In the genomic region with DNA sequence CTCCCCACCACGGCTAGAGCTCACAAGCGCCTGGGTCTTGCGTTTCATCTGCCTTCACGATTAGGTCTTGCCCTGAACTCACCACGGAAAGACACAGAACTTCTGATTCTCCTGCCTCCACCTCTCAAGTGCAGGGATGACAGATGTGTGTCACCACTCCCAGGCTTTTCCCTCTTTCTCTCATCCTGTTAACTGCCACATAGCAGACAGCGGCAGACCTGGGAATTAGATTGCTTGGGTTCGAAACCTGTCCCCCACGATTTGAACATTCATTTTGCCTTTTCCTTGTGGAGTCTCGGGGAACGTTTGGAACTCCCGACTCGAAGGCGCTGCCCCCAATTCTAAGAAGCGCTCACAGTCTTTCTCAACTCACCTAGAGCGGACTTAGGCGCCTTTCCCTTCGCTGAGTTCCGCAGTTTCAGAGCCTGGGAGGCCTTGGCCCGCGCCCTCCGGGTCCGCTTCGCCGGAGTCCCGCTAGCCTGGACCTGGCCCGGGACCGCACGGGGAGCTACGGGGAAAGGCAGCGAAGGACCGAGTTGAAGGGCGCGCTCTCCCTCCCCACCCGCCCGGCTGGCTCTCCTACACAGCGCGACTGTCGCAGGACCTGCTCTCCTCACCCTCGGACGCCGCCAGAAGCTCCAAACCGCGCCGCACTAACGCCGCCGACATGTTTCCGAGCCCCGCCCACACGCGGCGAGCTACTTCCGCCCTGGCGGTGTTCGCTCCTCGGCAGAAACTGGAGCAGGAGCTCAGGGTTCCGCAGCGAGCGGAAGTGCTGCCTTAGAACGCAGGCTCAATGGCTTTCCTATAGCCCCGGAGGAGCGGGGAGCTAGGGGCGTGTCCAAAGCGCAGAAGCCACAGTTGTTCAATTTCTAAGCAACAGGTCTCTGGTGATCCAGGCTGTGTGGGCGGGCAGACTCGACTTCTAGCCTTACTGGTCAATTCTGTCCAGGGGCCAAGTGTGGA, we compare ENCODE assay signal across 8 mouse cellular contexts. TPM values are rescaled to one million over a fixed set of nuclear protein-coding genes. Genes with fewer than 3 reads are reported as not detected.
A peak's percentile ranks its signal among the peaks of the same experiment; 100 is the strongest.
DNase-seq lines count a peak whose midpoint lies in the region; ATAC-seq and TF ChIP-seq lines count a peak whose summit lies in the region.

Gene Rps19bp1, minus strand, starts transcription at position 706 of the 966 bp plus-strand sequence.

- peak within 1 kb of the TSS; percentile 87 for H3K9ac ChIP-seq in heart, embryonic 14.5 days (ENCODE audit: low read length)
- H3K9ac ChIP-seq in liver, embryonic 14.5 days (replicated peaks) = peak within 1 kb of the TSS; percentile 89
- H3K9ac ChIP-seq in neural tube, embryonic 11.5 days (ENCODE audit: low read length) = peak within 1 kb of the TSS; percentile 79
- H3K9ac ChIP-seq in stomach, postnatal 0 days (ENCODE audit: low read length) = peak within 1 kb of the TSS; percentile 80

- DNase-seq in fibroblast of lung, adult 2 months (ENCODE audit: low read depth) = peak; percentile 85
- DNase-seq in kidney, postnatal 14 days = peak; percentile 92
- DNase-seq in liver, embryonic 14.5 days (ENCODE audit: low read depth in 3 of 3, low spot score in 3 of 3) = peak; percentile 90 to 92 (median 90)
- peak; percentile 94 for DNase-seq in neural tube, embryonic 11.5 days (ENCODE audit: low spot score)
- DNase-seq in stomach, postnatal 0 days (ENCODE audit: low spot score) = peak; percentile 94

- under 1% methylated on average over 64 of the region's 66 CpGs for WGBS in heart, embryonic 14.5 days
- WGBS in liver, embryonic 14.5 days (ENCODE audit: insufficient replicate concordance) = under 1% methylated on average over 66 of the region's 66 CpGs
- 2% methylated on average over 63 of the region's 66 CpGs for WGBS in neural tube, embryonic 11.5 days
- WGBS in stomach, postnatal 0 days = under 1% methylated on average over 66 of the region's 66 CpGs

- ATAC-seq in CD4-positive, CD25-positive, alpha-beta regulatory T cell, adult 4 months = peak; percentile 98
- ATAC-seq in heart, embryonic 14.5 days (ENCODE audit: insufficient number of reproducible peaks, insufficient read depth, low FRiP score, low read depth) = peak; percentile 82
- peak; percentile 89 for ATAC-seq in liver, embryonic 14.5 days (ENCODE audit: insufficient read depth)
- ATAC-seq in neural tube, embryonic 11.5 days (ENCODE audit: insufficient read depth, low FRiP score, low TSS enrichment) = peak; percentile 85
- peak; percentile 89 for ATAC-seq in stomach, postnatal 0 days (ENCODE audit: low FRiP score, low TSS enrichment)

- peak; percentile 24; the same call in 1 of the 2 replicates for TF ChIP-seq CTCF in liver, embryonic 14.5 days (IDR thresholded peaks at IDR 0.05; ENCODE audit: low read depth)
- peak; percentile 26; the same call in 1 of the 2 replicates for TF ChIP-seq CTCF in stomach, postnatal 0 days (IDR thresholded peaks at IDR 0.05; ENCODE audit: low read depth)

- 0 out of 2 replicates have a peak, but pooled peaks cover 2% of the 10 kb centered on the region for H3K4me1 ChIP-seq in brown adipose tissue, adult 24 weeks (ENCODE audit: control insufficient read depth, insufficient read depth, insufficient read length, low read length)
- H3K4me1 ChIP-seq in heart, embryonic 14.5 days (ENCODE audit: control insufficient read depth in 2 of 2, insufficient read depth in 2 of 2, low read length in 2 of 2) = peaks cover 4 to 11% of the 10 kb centered on the region in 2 experiments; a peak in 3 of 4 replicates
- H3K4me1 ChIP-seq in liver, embryonic 14.5 days (replicated peaks; ENCODE audit: control insufficient read depth in 2 of 2, insufficient read depth in 2 of 2, low read length in 1 of 2) = peaks cover 13 to 19% of the 10 kb centered on the region in 2 experiments
- no peaks in the 10 kb centered on the region for H3K4me1 ChIP-seq in neural tube, embryonic 11.5 days (ENCODE audit: control insufficient read depth, insufficient read depth, low read length)
- no peaks in the 10 kb centered on the region for H3K4me1 ChIP-seq in stomach, postnatal 0 days (replicated peaks; ENCODE audit: control insufficient read depth, insufficient read depth)

- peaks cover 20% of the 10 kb centered on the region for H3K36me3 ChIP-seq in heart, embryonic 14.5 days (ENCODE audit: control insufficient read depth, insufficient read depth, low read length)
- peaks cover 9% of the 10 kb centered on the region for H3K36me3 ChIP-seq in liver, embryonic 14.5 days (replicated peaks; ENCODE audit: control insufficient read depth, insufficient read depth, low read depth)
- no peaks in the 10 kb centered on the region for H3K36me3 ChIP-seq in neural tube, embryonic 11.5 days (ENCODE audit: control insufficient read depth, insufficient read depth, low read length)
- 0 out of 2 replicates have a peak, but pooled peaks cover 2% of the 10 kb centered on the region for H3K36me3 ChIP-seq in stomach, postnatal 0 days (ENCODE audit: control insufficient read depth, insufficient read depth, low read length)

- peak within 1 kb of the TSS; percentile 87 for H3K4me2 ChIP-seq in heart, embryonic 14.5 days (ENCODE audit: low read length)
- H3K4me2 ChIP-seq in liver, embryonic 14.5 days (ENCODE audit: low read depth) = peak within 1 kb of the TSS; percentile 93
- H3K4me2 ChIP-seq in neural tube, embryonic 11.5 days (ENCODE audit: low read depth) = peak within 1 kb of the TSS; percentile 51
- peak within 1 kb of the TSS; percentile 73 for H3K4me2 ChIP-seq in stomach, postnatal 0 days (replicated peaks; ENCODE audit: low read depth)

- no peaks in the 10 kb centered on the region for H3K9me3 ChIP-seq in heart, embryonic 14.5 days (ENCODE audit: control insufficient read depth, low read length)
- H3K9me3 ChIP-seq in liver, embryonic 14.5 days (ENCODE audit: control insufficient read depth, low read length) = no peaks in the 10 kb centered on the region
- H3K9me3 ChIP-seq in neural tube, embryonic 11.5 days (ENCODE audit: control insufficient read depth, low read length) = no peaks in the 10 kb centered on the region
- H3K9me3 ChIP-seq in stomach, postnatal 0 days (ENCODE audit: control insufficient read depth, low read length) = no peaks in the 10 kb centered on the region

- H3K27ac ChIP-seq in brown adipose tissue, adult 24 weeks (replicated peaks; ENCODE audit: low read depth, low read length) = peak within 1 kb of the TSS; percentile 71
- peak within 1 kb of the TSS; percentile 60 to 68 for H3K27ac ChIP-seq in heart, embryonic 14.5 days (replicated peaks in 1 of 2; ENCODE audit: control insufficient read depth in 1 of 2, insufficient read depth in 1 of 2, low read depth in 2 of 2, low read length in 2 of 2)
- H3K27ac ChIP-seq in liver, embryonic 14.5 days = peak within 1 kb of the TSS; percentile 20
- H3K27ac ChIP-seq in neural tube, embryonic 11.5 days (ENCODE audit: low read depth, low read length) = 0 out of 2 replicates have a peak within 1 kb of the TSS, but pooled peaks have one; percentile 1
- H3K27ac ChIP-seq in stomach, postnatal 0 days (replicated peaks) = peak within 1 kb of the TSS; percentile 63; the same call in 1 of the 2 replicates

- H3K4me3 ChIP-seq in brown adipose tissue, adult 24 weeks (ENCODE audit: insufficient read depth, low read depth, low read length) = peak within 1 kb of the TSS; percentile 74
- H3K4me3 ChIP-seq in heart, embryonic 14.5 days (ENCODE audit: control insufficient read depth in 1 of 2, insufficient read depth in 1 of 2, low read depth in 1 of 2, low read length in 2 of 2) = peak within 1 kb of the TSS; percentile 69 to 83
- H3K4me3 ChIP-seq in liver, embryonic 14.5 days (ENCODE audit: insufficient read depth in 1 of 2, low read depth in 2 of 2, low read length in 2 of 2) = peak within 1 kb of the TSS; percentile 88
- H3K4me3 ChIP-seq in neural tube, embryonic 11.5 days (ENCODE audit: low read depth, low read length) = peak within 1 kb of the TSS; percentile 83
- H3K4me3 ChIP-seq in stomach, postnatal 0 days (ENCODE audit: low read depth, low read length) = peak within 1 kb of the TSS; percentile 83

- no peak for TF ChIP-seq EP300 in liver, embryonic 14.5 days (IDR thresholded peaks at IDR 0.05; ENCODE audit: low read depth)
- TF ChIP-seq EP300 in stomach, postnatal 0 days (optimal IDR thresholded peaks at IDR 0.05) = no peak

- no peaks in the 10 kb centered on the region for H3K27me3 ChIP-seq in heart, embryonic 14.5 days (ENCODE audit: control insufficient read depth, insufficient read depth, low read length)
- no peaks in the 10 kb centered on the region for H3K27me3 ChIP-seq in liver, embryonic 14.5 days (ENCODE audit: control insufficient read depth, insufficient read depth, low read length)
- H3K27me3 ChIP-seq in neural tube, embryonic 11.5 days (ENCODE audit: control insufficient read depth, insufficient read depth, low read length) = no peaks in the 10 kb centered on the region
- no peaks in the 10 kb centered on the region for H3K27me3 ChIP-seq in stomach, postnatal 0 days (ENCODE audit: control insufficient read depth, insufficient read depth, low read length)

RNA-seq across cellular contexts. Expression of gene Rps19bp1, which starts in this region (rescaled TPM):
- 10 to 100 TPM; 18.3 to 21.5 TPM for polyA plus RNA-seq in CD4-positive, CD25-positive, alpha-beta regulatory T cell, adult 4 months (2017; shearing (Covaris generic))
- 30.4 and 30.8 TPM in 2 replicates for polyA plus RNA-seq in brown adipose tissue, adult 24 weeks (2012; ENCODE audit: insufficient read depth, insufficient read length, missing spikeins)
- polyA plus RNA-seq in heart, embryonic 14.5 days (2014; fragmentation: Nextera tagmentation; extraction: Ambion mirVana) = 41.5 and 45.9 TPM in 2 replicates
- 16.2 and 25.6 TPM in 2 replicates for polyA plus RNA-seq in liver, embryonic 14.5 days (2012; rRNA removed)
- polyA plus RNA-seq in liver, embryonic 14.5 days (2014; fragmentation: Nextera tagmentation; extraction: Ambion mirVana) = 30.0 and 32.9 TPM in 2 replicates
- 70.3 and 76.9 TPM in 2 replicates for polyA plus RNA-seq in neural tube, embryonic 11.5 days (2014; fragmentation: Nextera tagmentation; extraction: Ambion mirVana)
- 39.5 and 43.3 TPM in 2 replicates for polyA plus RNA-seq in stomach, postnatal 0 days (2015; fragmentation: Nextera tagmentation; extraction: Ambion mirVana)

Comparison
In these comparisons a context has a peak if more than half of its experiments do, and no peak if none do; other contexts are left out.
1. Peak in every context shown above with its lines: DNase-seq, ATAC-seq, H3K4me3 ChIP-seq and H3K27ac ChIP-seq.
2. H3K27ac ChIP-seq: peak in every context shown above with its lines; median percentile 71 in brown adipose tissue, adult 24 weeks; 64 in heart, embryonic 14.5 days; 63 in stomach, postnatal 0 days; 20 in liver, embryonic 14.5 days; 1 in neural tube, embryonic 11.5 days.